Mouse (Mus musculus) left cerebral cortex, adult 9 months (tissue): Measurements from ENCODE around the gene Tdrd5.
"Not testable (repeated sequence)": the region's sequence is repeated elsewhere in the genome, so short reads cannot be mapped to it uniquely, and the experiment has no call there.

Source experiments
- DNase-seq, 2 experiments: peaks; one replicate each; pipeline ENCODE4 v3.0.0; 2022; ENCODE audit warnings: low spot score in 2 of 2

Gene Tdrd5

DNA sequence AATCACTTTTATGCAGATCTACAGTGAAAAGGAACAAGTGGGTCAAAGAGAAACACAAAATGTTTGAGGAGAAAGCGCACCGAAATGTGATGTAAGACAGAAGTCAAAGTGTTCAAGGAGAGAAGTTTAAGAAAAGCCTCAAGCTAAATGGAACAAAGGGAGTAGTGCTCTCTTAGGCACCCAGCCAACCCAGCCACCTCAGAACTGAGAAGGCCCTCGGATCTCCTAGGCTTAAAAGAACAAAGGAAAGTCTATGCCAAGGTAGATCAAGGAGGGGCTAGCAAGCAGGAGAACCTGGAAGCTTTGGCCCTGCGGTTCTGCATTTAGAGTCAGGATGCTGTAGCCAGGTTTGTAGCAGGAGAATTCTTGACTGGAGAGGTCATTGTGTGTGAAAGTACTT is 48.6 kb downstream of the Tdrd5 start:
- DNase-seq, result no peak

DNA sequence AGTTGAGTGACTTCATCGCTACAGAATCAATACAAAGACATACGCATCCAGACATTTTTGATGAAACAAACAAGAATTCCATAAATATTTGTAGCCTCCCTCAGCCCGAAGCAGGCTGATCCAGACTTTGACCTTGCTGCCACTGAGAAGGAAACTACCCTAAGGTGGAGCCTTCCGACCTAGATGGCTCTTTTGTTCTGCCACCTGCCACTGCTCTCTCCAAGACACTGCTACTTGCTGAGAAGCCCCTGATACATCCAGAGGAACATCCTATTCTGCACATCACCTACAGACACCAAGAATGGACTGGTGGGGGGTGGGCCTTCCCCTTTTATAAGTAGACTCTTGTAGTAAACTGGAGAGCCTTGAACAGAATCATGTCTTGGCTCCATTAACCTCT is 52.4 kb downstream of the Tdrd5 start:
- not testable (repeated sequence) for DNase-seq

- DNase-seq, result no peak
Observed at GRCm38 (mm10) chr1:156247893-156248292, 55.6 kb downstream of the Tdrd5 start.

- DNase-seq, result peak in 1 of 2 experiments; percentile 35
Observed at GRCm38 (mm10) chr1:156241713-156242348, 61.6 kb downstream of the Tdrd5 start.

- peak in 1 of 2 experiments; percentile 23 for DNase-seq
Observed at GRCm38 (mm10) chr1:156241035-156241434, 62.4 kb downstream of the Tdrd5 start.

GRCm38 (mm10) chr1:156231122-156231521 is 72.3 kb downstream of the Tdrd5 start:
- no peak for DNase-seq

DNA sequence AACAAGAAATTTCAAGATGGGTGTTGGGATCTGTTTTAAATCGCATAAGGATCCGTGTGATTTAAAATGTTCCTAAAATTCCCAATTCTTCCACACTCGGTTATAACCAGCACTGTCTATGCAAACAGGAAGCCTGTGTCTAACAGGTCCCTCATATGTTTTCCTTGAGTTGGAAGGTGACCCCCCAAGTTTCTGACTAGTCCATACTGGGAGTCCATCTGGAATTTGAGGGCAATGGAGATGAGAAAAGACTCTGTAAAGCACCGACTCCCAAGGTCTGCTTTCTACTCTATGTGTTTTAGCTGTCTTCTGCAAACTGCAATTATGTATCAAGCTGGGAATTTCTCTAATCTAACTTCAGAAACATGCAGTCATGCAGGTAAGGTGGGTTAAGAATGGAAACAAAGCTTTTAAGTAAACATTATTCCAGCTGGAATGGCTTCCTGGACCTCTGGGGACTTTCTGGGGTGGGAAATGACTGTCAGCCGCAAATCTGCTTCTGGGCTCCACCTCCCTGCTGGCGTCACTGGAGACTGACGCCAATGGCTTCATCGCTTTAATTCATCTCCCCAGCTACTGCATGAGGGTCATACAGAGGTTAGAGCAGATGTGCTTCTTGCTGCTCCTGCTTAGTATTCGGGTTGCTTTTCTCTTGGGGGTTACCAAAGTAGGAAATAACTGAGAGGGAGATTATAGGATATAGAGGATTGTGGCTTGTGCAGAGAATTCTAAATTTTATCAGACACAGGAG is 73.0 kb downstream of the Tdrd5 start:
- no peak for DNase-seq

DNA sequence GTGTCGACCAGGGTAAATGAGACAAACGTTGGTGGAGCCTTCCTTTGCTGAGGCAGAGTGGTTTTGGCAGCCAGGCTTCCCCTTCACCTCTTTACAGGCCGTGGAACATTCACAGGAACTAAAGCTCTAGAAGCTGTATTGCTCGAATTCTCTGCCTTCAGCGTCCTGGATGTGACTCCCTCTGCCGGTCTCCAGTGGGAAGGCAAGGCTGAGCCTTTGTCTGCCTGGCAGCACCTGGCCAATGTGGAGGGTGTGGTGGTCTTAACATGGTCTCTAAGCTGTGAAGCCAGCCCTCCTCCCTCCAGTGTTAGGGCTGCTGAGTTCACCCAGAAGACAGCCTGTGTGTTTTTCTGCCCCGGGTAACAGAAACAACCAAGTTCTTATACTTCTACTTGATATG is 74.0 kb downstream of the Tdrd5 start:
- DNase-seq, result peak in 1 of 2 experiments; percentile 45

- no peak for DNase-seq
Observed at GRCm38 (mm10) chr1:156228728-156229127, 74.7 kb downstream of the Tdrd5 start.

DNA sequence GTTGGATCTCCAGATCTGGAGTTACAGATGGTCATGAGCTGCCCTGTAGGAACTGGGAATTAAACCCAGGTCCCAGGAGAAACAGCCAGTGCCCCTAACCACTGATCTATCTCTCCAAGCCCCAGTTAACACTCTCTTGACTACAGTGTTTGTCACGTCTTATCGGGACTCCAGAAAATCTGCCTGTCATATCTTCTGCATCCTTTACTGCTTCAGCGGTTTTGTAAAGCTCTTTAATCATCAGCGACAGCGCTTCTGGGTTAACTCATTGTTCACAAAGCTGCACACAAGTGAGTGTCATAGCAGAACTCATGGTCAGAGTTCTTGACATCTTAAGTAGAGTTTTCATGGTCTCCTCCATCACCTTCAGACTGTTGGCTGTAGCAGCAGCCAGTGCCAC is 76.6 kb downstream of the Tdrd5 start:
- DNase-seq, result no peak

- no peak for DNase-seq
Observed at GRCm38 (mm10) chr1:156222205-156223000, 81.1 kb downstream of the Tdrd5 start.

- no peak for DNase-seq
Observed at GRCm38 (mm10) chr1:156221327-156221726, 82.1 kb downstream of the Tdrd5 start.

DNA sequence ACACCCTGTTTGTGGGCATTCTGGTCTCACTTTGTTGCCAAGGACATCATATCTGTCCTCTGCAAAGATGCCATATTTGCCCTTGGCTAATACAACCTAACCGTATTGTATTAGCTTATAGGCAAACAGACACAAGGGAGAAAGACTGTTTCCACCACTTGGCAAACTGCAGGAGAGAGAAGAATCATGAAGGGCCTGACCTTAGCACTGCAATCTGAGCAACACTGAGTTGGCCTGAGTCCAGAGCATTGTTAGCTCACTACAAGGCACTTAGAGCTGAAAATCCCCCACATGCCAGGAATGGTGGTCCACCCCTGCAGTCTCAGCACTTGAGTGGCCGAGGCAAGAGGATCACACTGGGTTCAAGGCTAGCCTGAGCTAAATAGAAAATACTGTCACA is 84.9 kb downstream of the Tdrd5 start:
- DNase-seq, result no peak

GRCm38 (mm10) chr1:156217941-156218340 is 85.5 kb downstream of the Tdrd5 start:
- DNase-seq, result no peak

DNA sequence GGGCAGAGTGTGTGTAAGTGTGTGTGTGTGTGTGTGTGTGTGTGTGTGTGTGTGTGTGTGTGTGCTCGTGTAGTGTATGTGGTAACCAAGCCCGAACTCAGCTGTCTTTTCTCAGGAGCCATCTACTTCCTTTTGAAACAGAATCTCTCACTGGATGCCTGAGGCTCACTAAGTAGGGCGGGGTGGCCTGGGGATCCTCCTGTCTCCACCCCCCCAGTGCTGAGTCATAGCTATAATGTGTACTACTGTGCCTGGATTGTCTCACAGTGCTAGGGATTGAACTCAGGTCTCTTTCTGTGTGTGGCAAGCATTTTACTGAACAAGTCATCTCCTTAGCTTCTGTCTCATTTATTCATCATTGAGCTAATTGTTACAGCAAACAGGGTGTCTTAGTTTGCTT is 86.1 kb downstream of the Tdrd5 start:
- DNase-seq, result no peak

- no peak for DNase-seq
Observed at GRCm38 (mm10) chr1:156216249-156216648, 87.2 kb downstream of the Tdrd5 start.

- DNase-seq, result no peak
Observed at GRCm38 (mm10) chr1:156214651-156215050, 88.8 kb downstream of the Tdrd5 start.

DNA sequence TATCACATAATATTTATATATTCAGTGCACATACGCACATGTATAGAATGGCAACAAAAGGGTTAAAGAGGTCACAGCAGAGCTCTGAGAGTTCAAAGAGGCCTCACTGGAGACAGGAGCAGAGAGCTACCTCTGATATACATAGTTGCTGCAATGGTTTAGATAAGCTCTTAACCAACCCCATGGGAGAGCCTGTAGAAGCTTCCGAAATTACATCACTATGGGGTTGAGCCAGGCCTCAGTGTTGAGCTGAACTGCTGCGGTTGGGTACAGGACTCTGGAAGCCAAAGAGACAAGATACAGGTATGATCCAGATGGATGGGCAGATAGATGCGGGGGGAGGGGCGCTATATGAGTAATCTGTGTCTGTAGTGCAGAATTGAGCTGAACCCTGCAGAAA is 90.5 kb downstream of the Tdrd5 start:
- DNase-seq, result no peak

GRCm38 (mm10) chr1:156211809-156212317 is 91.6 kb downstream of the Tdrd5 start:
- DNase-seq, result no peak
